Mouse (Mus musculus) cerebellum, adult 2 months (tissue): Measurements from ENCODE around the gene Tedc1. TPM values are rescaled to one million over a fixed set of nuclear protein-coding genes. Genes with fewer than 3 reads are reported as not detected.

Source experiments
- DNase-seq, 2 experiments: peaks; one replicate each; pipeline ENCODE4 v3.0.0; 2021
- H3K27ac ChIP-seq: fragments of 200-500 bp; 2 replicates; pipeline ENCODE4 v1.5.1; 2012; ENCODE audit warnings: low read length, control low read depth, inconsistent platforms; ENCODE audit not compliant: insufficient read depth
- H3K27me3 ChIP-seq: fragments of 200-500 bp; 2 replicates; pipeline ENCODE4 v1.6.1; 2012; ENCODE audit warnings: inconsistent platforms, mild to moderate bottlenecking, low read length, moderate library complexity; ENCODE audit not compliant: control insufficient read depth, insufficient read depth
- H3K4me1 ChIP-seq: fragments of 200-500 bp; 2 replicates; pipeline ENCODE4 v1.6.1; 2011; ENCODE audit warnings: low read length; ENCODE audit not compliant: control insufficient read depth, insufficient read depth
- H3K4me3 ChIP-seq: fragments of 200-500 bp; replicated peaks from 2 replicates; pipeline ENCODE3; 2011; ENCODE audit warnings: mild to moderate bottlenecking, low read depth, low read length, control low read depth; ENCODE audit not compliant: insufficient read depth
- CTCF ChIP-seq: fragments of 200-500 bp; IDR thresholded peaks from 2 replicates; pipeline ENCODE4 v1.5.1; 2011; ENCODE audit warnings: low read depth, mild to moderate bottlenecking, control low read depth, low read length, moderate library complexity, borderline replicate concordance; ENCODE audit not compliant: insufficient read depth
- POLR2A ChIP-seq: fragments of 200-500 bp; IDR thresholded peaks from 2 replicates; pipeline ENCODE4 v1.6.1; 2011; ENCODE audit warnings: low read length, control low read depth, borderline replicate concordance; ENCODE audit not compliant: insufficient read depth
- WGBS: fragments of 180-500 bp; shearing (Covaris S2); methylation state at CpG from one replicate; pipeline ENCODE4 v1.1.7; 2018; 5-methylcytosine and 5-hydroxymethylcytosine counted together
- polyA plus RNA-seq: library from polyadenylated mRNA; depleted of rRNA; stranded (reverse); fragments of >200 nt; gene quantifications from 2 replicates; pipeline ENCODE4 v1.2.3, GENCODE M21; 2012

Tedc1 gene
- polyA plus RNA-seq, 1 experiment: 1.6 TPM

- DNase-seq: peak in 1 of 2 experiments; percentile 33
- Histone ChIP-seq H3K27me3 (no peaks in the 10 kb centered on the region), H3K4me3 (no peak overlapping the region), H3K27ac (no peak overlapping the region), H3K4me1 (no peaks in the 10 kb centered on the region; the same call in 1 of the 2 replicates)
- 11% methylated on average over 8 of the region's 8 CpGs for WGBS
- no peak for TF ChIP-seq CTCF
- no peak for TF ChIP-seq POLR2A
Observed at GRCm38 (mm10) chr12:113157002-113157401, 781 bp downstream of the Tedc1 start.

- TF ChIP-seq CTCF: no peak
- TF ChIP-seq POLR2A: no peak
- H3K27me3 ChIP-seq: no peaks in the 10 kb centered on the region
- no peak overlapping the region for H3K4me3 ChIP-seq
- 85% methylated on average over 8 of the region's 8 CpGs for WGBS
- no peak for DNase-seq
- H3K27ac ChIP-seq: no peak overlapping the region
- H3K4me1 ChIP-seq: peaks cover 3% of the 10 kb centered on the region
Observed at GRCm38 (mm10) chr12:113157521-113157920, 1.3 kb downstream of the Tedc1 start.

GRCm38 (mm10) chr12:113157971-113158370 lies 1.8 kb downstream of the Tedc1 start:
- no peak for DNase-seq
- no peak overlapping the region for H3K27ac ChIP-seq
- TF ChIP-seq CTCF (no peak), POLR2A (no peak)
- peaks cover 7% of the 10 kb centered on the region for H3K4me1 ChIP-seq
- no peak overlapping the region for H3K4me3 ChIP-seq
- 88% methylated on average over 8 of the region's 8 CpGs for WGBS
- H3K27me3 ChIP-seq: no peaks in the 10 kb centered on the region

GRCm38 (mm10) chr12:113163561-113164006 lies 7.4 kb downstream of the Tedc1 start:
- peak overlapping the region; percentile 49 for H3K27ac ChIP-seq
- no peak overlapping the region for H3K4me3 ChIP-seq
- 51% methylated on average over 11 of the region's 11 CpGs for WGBS
- DNase-seq: peak; percentile 40 to 51
- H3K4me1 ChIP-seq: peaks cover 18% of the 10 kb centered on the region
- no peak for TF ChIP-seq POLR2A
- no peak for TF ChIP-seq CTCF
- H3K27me3 ChIP-seq: no peaks in the 10 kb centered on the region

GRCm38 (mm10) chr12:113168031-113168536 lies 11.9 kb downstream of the Tedc1 start:
- Histone ChIP-seq H3K27ac (no peak overlapping the region), H3K4me3 (no peak overlapping the region), H3K4me1 (peaks cover 9% of the 10 kb centered on the region), H3K27me3 (no peaks in the 10 kb centered on the region)
- no peak for DNase-seq
- WGBS: 82% methylated on average over 9 of the region's 9 CpGs
- no peak for TF ChIP-seq POLR2A
- TF ChIP-seq CTCF: no peak

GRCm38 (mm10) chr12:113176960-113177725 lies 20.9 kb downstream of the Tedc1 start:
- TF ChIP-seq CTCF (no peak), POLR2A (no peak)
- Histone ChIP-seq H3K27ac (no peak overlapping the region), H3K4me1 (no peaks in the 10 kb centered on the region), H3K4me3 (no peak overlapping the region), H3K27me3 (no peaks in the 10 kb centered on the region)
- WGBS: 88% methylated on average over 18 of the region's 18 CpGs
- no peak for DNase-seq

GRCm38 (mm10) chr12:113181020-113181419 lies 24.8 kb downstream of the Tedc1 start:
- Histone ChIP-seq H3K4me1 (no peaks in the 10 kb centered on the region), H3K27ac (no peak overlapping the region), H3K27me3 (no peaks in the 10 kb centered on the region), H3K4me3 (no peak overlapping the region)
- WGBS: 76% methylated on average over 4 of the region's 4 CpGs
- no peak for TF ChIP-seq CTCF
- TF ChIP-seq POLR2A: no peak
- DNase-seq: no peak

GRCm38 (mm10) chr12:113184945-113185344 lies 28.7 kb downstream of the Tedc1 start:
- H3K4me3 ChIP-seq: no peak overlapping the region
- H3K4me1 ChIP-seq: peaks cover 12% of the 10 kb centered on the region; the same call in 1 of the 2 replicates
- H3K27ac ChIP-seq: no peak overlapping the region
- 60% methylated on average over 5 of the region's 5 CpGs for WGBS
- no peaks in the 10 kb centered on the region for H3K27me3 ChIP-seq
- TF ChIP-seq POLR2A: no peak
- TF ChIP-seq CTCF: no peak
- DNase-seq: no peak
